Mouse (Mus musculus) olfactory bulb, adult 2 months (tissue): ENCODE results near the gene Mpst.

Experiments
- CTCF ChIP-seq: fragments of 200-500 bp; IDR thresholded peaks from 2 replicates; pipeline ENCODE4 v1.5.1; 2012; ENCODE audit warnings: low read depth, mild to moderate bottlenecking, low read length, moderate library complexity; ENCODE audit not compliant: insufficient read depth
- POLR2A ChIP-seq: fragments of 200-500 bp; IDR thresholded peaks from 2 replicates; pipeline ENCODE4 v1.6.1; 2012; ENCODE audit warnings: mild to moderate bottlenecking, low read depth, low read length, moderate library complexity; ENCODE audit not compliant: insufficient read depth

- TF ChIP-seq CTCF = no peak
- no peak for TF ChIP-seq POLR2A
These were observed 49.8 kb downstream of the Mpst start for GRCm38 (mm10) chr15:78456051-78456450.
